Mouse (Mus musculus) hindbrain, embryonic 14.5 days (tissue): ENCODE measurements at regions not wholly inside any gene's neighbourhood (a gene's known extent, or its start where the extent isn't known, plus 50 kb on each side); places are given as distances from the start of the nearest gene placed in this dataset.

ENCODE experiments used
- ATAC-seq: fragments of 200-750 bp; cut with Nextera tagmentation; 2 replicates; pipeline ENCODE4 v1.8.0; 2017; ENCODE audit warnings: moderate number of reproducible peaks, mild to moderate bottlenecking, moderate TSS enrichment, moderate library complexity; ENCODE audit not compliant: low FRiP score
- DNase-seq: peaks from one replicate; pipeline ENCODE4 v3.0.0-alpha.2; 2015; ENCODE audit warnings: low spot score
- H3K27ac ChIP-seq: fragments of 300-500 bp; sonication (generic); 2 replicates; pipeline ENCODE4 v1.5.1; 2014; ENCODE audit warnings: mild to moderate bottlenecking, moderate library complexity
- H3K27me3 ChIP-seq: fragments of 300-500 bp; sonication (generic); 2 replicates; pipeline ENCODE4 v1.6.1; 2014; ENCODE audit warnings: mild to moderate bottlenecking, low read length, mixed read lengths; ENCODE audit not compliant: control insufficient read depth, insufficient read depth
- H3K36me3 ChIP-seq: fragments of 300-500 bp; sonication (generic); replicated peaks from 2 replicates; pipeline ENCODE4 v1.6.1; 2014; ENCODE audit not compliant: control insufficient read depth, insufficient read depth
- H3K4me1 ChIP-seq: fragments of 300-500 bp; sonication (generic); replicated peaks from 2 replicates; pipeline ENCODE4 v1.6.1; 2014; ENCODE audit warnings: antibody characterized with exemption, low read length, mixed read lengths; ENCODE audit not compliant: control insufficient read depth, insufficient read depth
- H3K4me2 ChIP-seq: fragments of 300-500 bp; sonication (generic); replicated peaks from 2 replicates; pipeline ENCODE4 v1.6.1; 2014; ENCODE audit warnings: mild to moderate bottlenecking, moderate library complexity
- H3K4me3 ChIP-seq: fragments of 300-500 bp; sonication (generic); replicated peaks from 2 replicates; pipeline ENCODE4 v1.5.1; 2014; ENCODE audit warnings: mild to moderate bottlenecking, low read length
- H3K9ac ChIP-seq: fragments of 300-500 bp; sonication (generic); 2 replicates; pipeline ENCODE4 v1.6.1; 2014
- H3K9me3 ChIP-seq: fragments of 300-500 bp; sonication (generic); 2 replicates; pipeline ENCODE4 v1.6.1; 2016; ENCODE audit warnings: low read length; ENCODE audit not compliant: control insufficient read depth
- WGBS: fragments of 180-500 bp; shearing (Covaris S2); extraction: QIAGEN DNeasy Blood & Tissue Kit; methylation state at CpG from one replicate; pipeline ENCODE4 v1.1.7; 2014; 5-methylcytosine and 5-hydroxymethylcytosine counted together

DNA sequence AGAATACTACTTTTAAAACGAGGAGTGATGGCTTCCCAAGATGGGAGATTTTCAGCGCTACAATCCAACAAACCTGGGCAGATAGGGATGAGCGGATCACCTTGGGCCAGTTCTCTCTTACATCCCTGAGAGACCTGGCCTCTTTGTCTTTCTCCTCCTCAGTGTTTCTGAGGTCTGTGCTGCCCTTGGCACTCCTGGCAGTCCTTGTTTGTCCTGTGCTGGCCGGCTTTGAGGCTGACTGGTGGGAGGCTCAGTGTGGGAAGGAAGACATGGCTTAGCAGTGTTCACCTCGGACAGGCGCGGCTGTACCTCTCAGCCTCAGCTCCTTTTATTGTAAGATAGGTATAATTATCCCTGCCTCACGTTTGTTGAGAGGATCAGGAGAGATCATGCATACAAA, 106.9 kb upstream of the Chd6 start:
- DNase-seq (no peak), ATAC-seq (no peak)
- Histone ChIP-seq H3K4me3 (no peak overlapping the region), H3K27me3 (no peaks in the 10 kb centered on the region), H3K4me2 (no peak overlapping the region), H3K4me1 (peaks cover 5% of the 10 kb centered on the region; the same call in 1 of the 2 replicates), H3K36me3 (no peaks in the 10 kb centered on the region), H3K27ac (no peak overlapping the region), H3K9me3 (no peaks in the 10 kb centered on the region), H3K9ac (no peak overlapping the region)
- 74% methylated on average over 8 of the region's 8 CpGs for WGBS

DNA sequence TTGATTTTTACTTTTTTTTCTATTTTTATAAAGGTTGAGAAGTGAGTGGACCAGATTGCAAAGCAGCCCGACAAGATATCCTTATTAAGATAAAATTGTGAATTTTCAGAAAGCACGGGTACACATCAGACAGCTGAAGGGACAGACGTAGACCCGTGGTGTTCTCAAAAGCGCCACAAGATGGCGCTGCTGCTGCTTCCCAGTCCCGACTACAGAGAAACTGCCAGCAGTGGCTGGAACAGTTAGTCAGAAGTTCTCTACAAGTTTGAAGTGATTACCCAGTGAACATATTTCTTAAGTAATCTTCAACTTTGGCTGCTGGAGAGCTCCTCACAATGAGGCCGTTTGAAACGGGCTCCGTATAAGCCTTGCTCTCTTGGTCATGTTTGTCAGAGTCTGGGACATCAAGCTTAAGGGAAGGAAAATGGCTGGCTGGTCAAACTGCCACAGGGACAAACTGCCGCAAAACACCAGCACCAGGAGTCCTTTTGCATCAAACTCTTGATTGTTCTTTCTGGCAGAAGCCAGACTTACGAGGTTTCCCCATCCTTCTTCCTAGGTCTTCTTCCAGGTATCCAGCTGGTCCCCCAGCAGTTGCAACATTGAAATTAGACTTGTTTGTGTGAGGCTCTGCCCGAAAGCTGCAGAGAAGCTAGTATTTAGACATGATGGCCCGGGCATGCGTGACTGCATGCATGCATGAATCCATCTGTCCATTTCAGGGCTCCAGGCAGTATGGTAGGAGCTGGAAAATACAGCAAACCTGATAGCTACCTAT, 106.0 kb upstream of the Chd6 start:
- Histone ChIP-seq H3K9ac (no peak overlapping the region), H3K4me3 (no peak overlapping the region), H3K27me3 (no peaks in the 10 kb centered on the region), H3K27ac (no peak overlapping the region), H3K9me3 (no peaks in the 10 kb centered on the region), H3K36me3 (no peaks in the 10 kb centered on the region), H3K4me2 (0 out of 2 replicates have a peak overlapping the region, but pooled peaks have one; percentile 4), H3K4me1 (peaks cover 5% of the 10 kb centered on the region; the same call in 1 of the 2 replicates)
- DNase-seq: peak; percentile 95
- 0 out of 2 replicates have a peak, but pooled peaks have one; percentile 46 for ATAC-seq
- 21% methylated on average over 15 of the region's 15 CpGs for WGBS

DNA sequence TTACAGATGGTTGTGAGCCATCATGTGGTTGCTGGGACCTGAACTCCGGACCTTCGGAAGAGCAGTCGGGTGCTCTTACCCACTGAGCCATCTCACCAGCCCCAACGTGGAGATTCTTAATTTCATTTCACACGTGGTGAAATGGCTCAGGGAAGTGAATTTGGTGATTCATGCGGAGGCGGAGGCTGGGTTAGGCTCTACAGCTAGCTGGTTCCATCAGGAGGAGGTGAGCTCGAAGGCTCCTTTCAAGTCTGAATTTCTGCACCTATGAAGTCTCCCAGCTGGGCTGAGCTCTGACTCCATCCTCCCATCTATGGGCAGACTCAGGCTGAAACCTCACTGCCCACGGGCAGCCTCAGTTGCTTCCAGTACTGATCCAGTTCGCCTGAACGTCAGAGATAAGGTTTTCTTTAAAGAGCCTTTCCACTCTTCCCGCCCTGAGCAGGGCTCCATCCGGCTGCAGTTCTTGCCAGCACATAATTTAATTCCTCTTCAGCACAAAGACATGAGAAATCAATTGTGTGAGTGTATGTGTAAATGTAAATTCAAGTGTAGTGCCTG, 103.5 kb upstream of the Chd6 start:
- Histone ChIP-seq H3K9me3 (no peaks in the 10 kb centered on the region), H3K4me1 (no peaks in the 10 kb centered on the region), H3K36me3 (no peaks in the 10 kb centered on the region), H3K27ac (no peak overlapping the region), H3K27me3 (no peaks in the 10 kb centered on the region), H3K4me3 (no peak overlapping the region), H3K9ac (no peak overlapping the region), H3K4me2 (no peak overlapping the region)
- ATAC-seq (no peak), DNase-seq (no peak)
- WGBS: 83% methylated on average over 13 of the region's 13 CpGs

- DNase-seq (no peak), ATAC-seq (no peak)
- Histone ChIP-seq H3K9me3 (no peaks in the 10 kb centered on the region), H3K27me3 (no peaks in the 10 kb centered on the region), H3K4me2 (no peak overlapping the region), H3K9ac (no peak overlapping the region), H3K4me3 (no peak overlapping the region), H3K4me1 (peaks cover 5% of the 10 kb centered on the region; the same call in 1 of the 2 replicates), H3K36me3 (no peaks in the 10 kb centered on the region), H3K27ac (no peak overlapping the region)
- WGBS: 82% methylated on average over 7 of the region's 7 CpGs
These were observed 88.0 kb upstream of the Chd6 start for GRCm38 (mm10) chr2:161196713-161197372.

DNA sequence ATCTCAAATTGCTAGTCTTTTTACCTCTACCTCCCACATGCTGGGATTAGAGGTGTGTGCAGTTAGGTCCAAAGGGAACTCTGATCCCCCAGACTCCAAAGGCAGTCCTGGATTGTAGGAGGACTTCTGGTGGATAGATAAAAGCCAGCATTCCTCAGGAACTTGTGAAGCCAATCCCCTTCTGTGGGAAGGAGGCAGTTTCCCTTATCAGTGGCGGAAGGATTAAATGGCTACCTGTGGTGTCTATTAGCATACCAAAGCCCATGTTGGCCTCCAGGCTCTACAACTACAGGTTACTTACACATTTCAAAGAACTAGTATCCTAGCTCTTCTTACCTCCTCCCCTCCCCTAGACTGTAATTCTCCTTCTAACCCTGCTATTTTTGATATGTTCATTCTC, 78.6 kb upstream of the Chd6 start:
- DNase-seq (no peak), ATAC-seq (no peak)
- Histone ChIP-seq H3K9ac (no peak overlapping the region), H3K4me1 (no peaks in the 10 kb centered on the region), H3K4me3 (no peak overlapping the region), H3K27ac (no peak overlapping the region), H3K36me3 (no peaks in the 10 kb centered on the region), H3K27me3 (no peaks in the 10 kb centered on the region), H3K9me3 (no peaks in the 10 kb centered on the region), H3K4me2 (no peak overlapping the region)
- 52% methylated on average over 1 of the region's 1 CpGs for WGBS

DNA sequence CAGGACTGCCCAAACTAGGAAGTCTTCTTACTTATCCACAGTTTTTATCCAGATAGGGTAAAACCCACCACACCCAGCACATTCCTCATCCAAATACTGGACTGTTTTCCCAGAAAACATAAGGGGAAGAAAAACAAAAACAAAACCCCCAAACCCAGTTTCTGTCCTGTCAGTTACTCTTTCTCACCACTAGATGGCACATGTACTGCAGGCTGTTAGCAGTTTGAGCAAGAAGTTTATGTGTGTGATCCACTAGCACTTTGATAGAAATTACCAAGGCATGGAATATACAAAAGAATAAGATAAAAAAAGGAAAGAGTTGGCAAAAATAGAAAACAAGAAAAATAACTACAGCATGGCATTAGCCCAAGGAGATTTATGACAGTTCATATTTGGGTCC, 76.2 kb upstream of the Chd6 start:
- no peak overlapping the region for H3K4me3 ChIP-seq
- no peak overlapping the region for H3K27ac ChIP-seq
- ATAC-seq: no peak
- DNase-seq: peak; percentile 63
- no peak overlapping the region for H3K9ac ChIP-seq
- no peaks in the 10 kb centered on the region for H3K4me1 ChIP-seq
- no peaks in the 10 kb centered on the region for H3K9me3 ChIP-seq
- H3K4me2 ChIP-seq: no peak overlapping the region
- H3K27me3 ChIP-seq: no peaks in the 10 kb centered on the region
- no peaks in the 10 kb centered on the region for H3K36me3 ChIP-seq

- ATAC-seq: peak; percentile 83
- Histone ChIP-seq H3K27ac (peak overlapping the region; percentile 77), H3K9me3 (no peaks in the 10 kb centered on the region), H3K4me3 (peak overlapping the region; percentile 41), H3K4me1 (no peaks in the 10 kb centered on the region), H3K36me3 (no peaks in the 10 kb centered on the region), H3K9ac (peak overlapping the region; percentile 60), H3K4me2 (peak overlapping the region; percentile 64), H3K27me3 (no peaks in the 10 kb centered on the region)
- peak; percentile 78 for DNase-seq
- WGBS: 5% methylated on average over 20 of the region's 20 CpGs
These were observed 68.6 kb upstream of the Chd6 start for GRCm38 (mm10) chr2:161177355-161178021.

- no peak overlapping the region; the same call in 1 of the 2 replicates for H3K9ac ChIP-seq
- WGBS: 7% methylated on average over 3 of the region's 3 CpGs
- no peaks in the 10 kb centered on the region for H3K36me3 ChIP-seq
- H3K27ac ChIP-seq: no peak overlapping the region
- H3K4me2 ChIP-seq: no peak overlapping the region
- H3K9me3 ChIP-seq: no peaks in the 10 kb centered on the region
- no peak for ATAC-seq
- H3K4me3 ChIP-seq: no peak overlapping the region
- peaks cover 8% of the 10 kb centered on the region; the same call in 1 of the 2 replicates for H3K4me1 ChIP-seq
- no peak for DNase-seq
- H3K27me3 ChIP-seq: no peaks in the 10 kb centered on the region
These were observed 57.8 kb upstream of the Chd6 start for GRCm38 (mm10) chr2:161166681-161167080.

- no peak for ATAC-seq
- Histone ChIP-seq H3K9ac (no peak overlapping the region), H3K36me3 (no peaks in the 10 kb centered on the region), H3K4me3 (no peak overlapping the region), H3K27ac (no peak overlapping the region), H3K4me2 (no peak overlapping the region), H3K27me3 (no peaks in the 10 kb centered on the region), H3K4me1 (peaks cover 8% of the 10 kb centered on the region; the same call in 1 of the 2 replicates), H3K9me3 (no peaks in the 10 kb centered on the region)
- DNase-seq: no peak
- 81% methylated on average over 3 of the region's 3 CpGs for WGBS
These were observed 56.6 kb upstream of the Chd6 start for GRCm38 (mm10) chr2:161165495-161165894.
